Mouse (Mus musculus) midbrain, embryonic 16.5 days (tissue): ENCODE results near the gene Thap11. TPM values are rescaled to one million over a fixed set of nuclear protein-coding genes. Genes with fewer than 3 reads are reported as not detected.

Source experiments
- ATAC-seq: fragments of 200-750 bp; cut with Nextera tagmentation; 2 replicates; pipeline ENCODE4 v1.8.0; 2017; ENCODE audit warnings: moderate TSS enrichment
- H3K27ac ChIP-seq: fragments of 300-500 bp; sonication (generic); 2 replicates; pipeline ENCODE4 v1.5.1; 2014; ENCODE audit warnings: mild to moderate bottlenecking, low read length, mixed read lengths
- H3K27me3 ChIP-seq: fragments of 300-500 bp; sonication (generic); 2 replicates; pipeline ENCODE4 v1.6.1; 2014; ENCODE audit warnings: low read depth, low read length, mixed read lengths; ENCODE audit not compliant: control insufficient read depth, insufficient read depth
- H3K36me3 ChIP-seq: fragments of 300-500 bp; sonication (generic); 2 replicates; pipeline ENCODE4 v1.6.1; 2014; ENCODE audit warnings: mild to moderate bottlenecking, low read length, moderate library complexity, mixed read lengths; ENCODE audit not compliant: control insufficient read depth, insufficient read depth
- H3K4me1 ChIP-seq: fragments of 300-500 bp; sonication (generic); 2 replicates; pipeline ENCODE4 v1.6.1; 2014; ENCODE audit warnings: mild to moderate bottlenecking, low read length, mixed read lengths; ENCODE audit not compliant: control insufficient read depth, insufficient read depth
- H3K4me2 ChIP-seq: fragments of 300-500 bp; sonication (generic); 2 replicates; pipeline ENCODE4 v1.6.1; 2014; ENCODE audit warnings: mild to moderate bottlenecking, low read length, mixed read lengths
- H3K4me3 ChIP-seq: fragments of 300-500 bp; sonication (generic); 2 replicates; pipeline ENCODE4 v1.5.1; 2014; ENCODE audit warnings: low read depth, mild to moderate bottlenecking, low read length, moderate library complexity, mixed read lengths
- H3K9ac ChIP-seq: fragments of 300-500 bp; sonication (generic); 2 replicates; pipeline ENCODE4 v1.6.1; 2014; ENCODE audit warnings: low read depth, low read length, mixed read lengths
- H3K9me3 ChIP-seq: fragments of 300-500 bp; sonication (generic); replicated peaks from 2 replicates; pipeline ENCODE4 v1.6.1; 2014; ENCODE audit warnings: mild to moderate bottlenecking, low read length, mixed read lengths; ENCODE audit not compliant: control insufficient read depth, poor library complexity, severe bottlenecking
- WGBS: fragments of 180-500 bp; shearing (Covaris S2); extraction: QIAGEN DNeasy Blood & Tissue Kit; methylation state at CpG from one replicate; pipeline ENCODE4 v1.1.7; 2014; 5-methylcytosine and 5-hydroxymethylcytosine counted together
- polyA plus RNA-seq: library from polyadenylated mRNA; unstranded; fragments of >200 nt; fragmentation: Nextera tagmentation; extraction: Ambion mirVana; gene quantifications from 2 replicates; pipeline ENCODE4 v1.2.1, GENCODE M21; 2015

The Thap11 gene
- polyA plus RNA-seq, 1 experiment from 2014 or later, result 50.6 TPM

DNA sequence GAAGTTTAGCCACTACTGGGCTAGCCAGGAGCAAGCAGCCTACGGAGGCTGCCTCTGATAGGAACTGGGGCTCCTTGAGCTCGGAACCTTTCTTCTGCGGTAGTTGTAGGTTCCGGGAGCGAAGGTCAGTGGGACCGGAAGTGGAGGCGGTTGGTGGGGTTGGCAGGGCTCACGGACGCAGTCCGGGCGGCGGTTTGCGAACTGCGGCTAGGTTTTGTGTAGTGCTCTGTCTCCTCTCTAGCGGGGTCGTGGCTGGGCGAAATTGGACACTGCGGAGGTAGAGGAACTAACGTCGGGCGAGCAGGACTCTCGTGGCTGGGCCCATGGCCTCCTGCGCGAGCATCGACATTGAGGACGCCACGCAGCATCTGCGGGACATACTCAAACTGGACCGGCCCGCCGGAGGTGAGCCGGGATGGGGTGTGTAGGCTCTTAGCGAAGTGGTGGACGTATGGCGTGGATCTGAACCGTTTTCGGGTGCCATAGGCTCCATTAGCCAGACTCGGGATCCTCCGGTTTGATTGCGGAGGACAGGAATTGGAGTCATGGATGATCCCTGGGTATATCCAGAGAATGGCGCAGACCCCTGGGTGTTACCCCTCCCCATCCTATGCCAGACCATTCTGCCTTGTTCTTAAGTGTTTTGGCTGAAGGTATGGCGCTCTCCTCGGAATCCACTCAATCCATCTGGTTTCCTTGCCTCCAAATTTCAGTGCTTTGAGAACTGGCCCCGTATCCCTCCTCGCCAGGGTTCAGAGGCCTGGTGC lies 26.0 kb downstream of the Thap11 start, which contains the start of gene Edc4:
Gene Edc4, plus strand, starts transcription at position 128 of the 767 bp plus-strand sequence.
- peak within 1 kb of the TSS; percentile 75 for H3K4me2 ChIP-seq
- H3K9me3 ChIP-seq, result no peaks in the 10 kb centered on the region
- ATAC-seq, result peak; percentile 84
- peaks cover 29% of the 10 kb centered on the region for H3K4me1 ChIP-seq
- H3K27ac ChIP-seq, result peak within 1 kb of the TSS; percentile 53
- peak within 1 kb of the TSS; percentile 86 for H3K9ac ChIP-seq
- WGBS, result under 1% methylated on average over 45 of the region's 45 CpGs
- peak within 1 kb of the TSS; percentile 76 for H3K4me3 ChIP-seq
- H3K27me3 ChIP-seq, result no peaks in the 10 kb centered on the region
- H3K36me3 ChIP-seq, result peaks cover 27% of the 10 kb centered on the region

- H3K36me3 ChIP-seq, result peaks cover 60% of the 10 kb centered on the region
- peaks cover 5% of the 10 kb centered on the region; the same call in 1 of the 2 replicates for H3K4me1 ChIP-seq
- no peak overlapping the region for H3K4me3 ChIP-seq
- no peak overlapping the region for H3K4me2 ChIP-seq
- no peak for ATAC-seq
- no peak overlapping the region for H3K9ac ChIP-seq
- no peaks in the 10 kb centered on the region for H3K27me3 ChIP-seq
- WGBS, result 95% methylated on average over 12 of the region's 12 CpGs
- no peak overlapping the region for H3K27ac ChIP-seq
- H3K9me3 ChIP-seq, result no peaks in the 10 kb centered on the region
These were observed 35.0 kb downstream of the Thap11 start for GRCm38 (mm10) chr8:105889756-105890465.

- peaks cover 5% of the 10 kb centered on the region; the same call in 1 of the 2 replicates for H3K4me1 ChIP-seq
- no peaks in the 10 kb centered on the region for H3K27me3 ChIP-seq
- no peak overlapping the region for H3K9ac ChIP-seq
- no peaks in the 10 kb centered on the region for H3K9me3 ChIP-seq
- no peak overlapping the region for H3K4me2 ChIP-seq
- peaks cover 53% of the 10 kb centered on the region for H3K36me3 ChIP-seq
- no peak for ATAC-seq
- 93% methylated on average over 6 of the region's 6 CpGs for WGBS
- H3K27ac ChIP-seq, result no peak overlapping the region
- H3K4me3 ChIP-seq, result no peak overlapping the region
These were observed 35.9 kb downstream of the Thap11 start for GRCm38 (mm10) chr8:105890870-105891269.

DNA sequence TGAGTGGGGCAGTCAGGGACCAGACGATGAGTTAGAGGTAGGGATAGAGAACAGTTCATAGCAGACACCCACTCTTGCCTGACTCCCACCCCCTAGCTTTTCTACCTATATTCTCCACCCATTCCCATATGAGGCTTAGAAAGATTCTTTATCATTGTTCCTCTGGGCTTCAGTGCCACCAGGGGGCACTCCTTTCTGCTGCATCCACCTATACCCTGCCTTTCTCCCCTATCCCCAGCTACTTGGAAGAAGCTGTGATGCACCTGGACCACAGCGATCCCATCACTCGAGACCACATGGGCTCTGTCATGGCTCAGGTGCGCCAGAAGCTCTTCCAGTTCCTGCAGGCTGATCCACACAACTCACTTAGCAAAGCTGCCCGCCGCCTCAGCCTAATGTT lies 37.5 kb downstream of the Thap11 start:
- ATAC-seq, result no peak
- Histone ChIP-seq H3K9me3 (no peaks in the 10 kb centered on the region), H3K4me2 (no peak overlapping the region), H3K4me3 (no peak overlapping the region), H3K4me1 (peaks cover 5% of the 10 kb centered on the region; the same call in 1 of the 2 replicates), H3K36me3 (peaks cover 39% of the 10 kb centered on the region), H3K27me3 (no peaks in the 10 kb centered on the region), H3K9ac (no peak overlapping the region), H3K27ac (no peak overlapping the region)
- 87% methylated on average over 6 of the region's 6 CpGs for WGBS

- Histone ChIP-seq H3K27ac (0 out of 2 replicates have a peak within 1 kb of the TSS, but pooled peaks have one; percentile 8), H3K9ac (0 out of 2 replicates have a peak within 1 kb of the TSS, but pooled peaks have one; percentile 20), H3K4me3 (no peak within 1 kb of the TSS), H3K4me1 (peaks cover 5% of the 10 kb centered on the region; the same call in 1 of the 2 replicates), H3K36me3 (peaks cover 35% of the 10 kb centered on the region), H3K9me3 (no peaks in the 10 kb centered on the region), H3K27me3 (no peaks in the 10 kb centered on the region), H3K4me2 (peak within 1 kb of the TSS; percentile 23; the same call in 1 of the 2 replicates)
- 5% methylated on average over 11 of the region's 11 CpGs for WGBS
- peak; percentile 74 for ATAC-seq
These were observed 38.4 kb downstream of the Thap11 start, which contains the start of gene Nrn1l for GRCm38 (mm10) chr8:105893339-105893738. TSS of gene Nrn1l (plus strand) at chr8:105893567.

DNA sequence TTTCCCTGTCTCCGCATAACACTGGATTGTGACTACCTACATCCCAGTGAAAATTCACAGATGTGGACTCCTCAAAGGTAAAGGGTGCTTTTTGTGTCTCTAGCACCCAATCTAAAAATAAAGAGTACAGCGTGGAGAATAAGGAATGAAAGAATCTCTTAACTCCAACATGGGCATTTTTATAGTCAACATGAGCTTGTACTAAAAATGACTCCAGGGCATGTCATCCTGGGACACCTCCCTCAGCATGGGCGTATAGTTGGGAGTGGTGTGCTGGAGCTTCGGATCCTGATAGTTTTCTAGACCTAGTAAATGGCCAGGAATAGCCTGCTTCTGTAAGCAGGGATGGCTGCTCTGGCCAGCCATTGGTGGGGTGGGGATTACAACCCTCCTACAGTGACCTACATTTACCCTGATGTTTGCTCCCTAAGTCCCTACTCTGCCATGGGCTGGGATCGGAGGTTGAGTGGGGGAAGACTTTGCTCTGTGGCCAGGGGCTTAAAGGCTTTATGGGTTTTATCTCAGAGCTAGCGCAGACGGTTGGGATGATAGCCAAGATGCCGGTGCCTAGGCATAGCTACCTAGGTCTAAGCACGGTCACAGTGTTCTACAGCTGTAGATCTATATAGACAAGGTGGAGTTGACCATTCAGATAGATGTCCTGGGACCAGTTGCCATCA lies 43.0 kb downstream of the Thap11 start:
- ATAC-seq, result no peak
- Histone ChIP-seq H3K4me1 (peaks cover 15% of the 10 kb centered on the region), H3K27me3 (no peaks in the 10 kb centered on the region), H3K9ac (no peak overlapping the region), H3K9me3 (no peaks in the 10 kb centered on the region), H3K27ac (no peak overlapping the region), H3K36me3 (peaks cover under 1% of the 10 kb centered on the region; the same call in 1 of the 2 replicates), H3K4me3 (no peak overlapping the region), H3K4me2 (no peak overlapping the region)
- WGBS, result 80% methylated on average over 9 of the region's 9 CpGs

GRCm38 (mm10) chr8:105900180-105900940 lies 45.4 kb downstream of the Thap11 start, which contains the start of gene Pskh1:
TSS of gene Pskh1 (plus strand) at chr8:105900441.
- Histone ChIP-seq H3K36me3 (no peaks in the 10 kb centered on the region), H3K27ac (peak within 1 kb of the TSS; percentile 86), H3K4me2 (peak within 1 kb of the TSS; percentile 86), H3K4me1 (peaks cover 10% of the 10 kb centered on the region), H3K9me3 (no peaks in the 10 kb centered on the region), H3K9ac (peak within 1 kb of the TSS; percentile 94), H3K4me3 (peak within 1 kb of the TSS; percentile 80), H3K27me3 (no peaks in the 10 kb centered on the region)
- WGBS, result under 1% methylated on average over 66 of the region's 68 CpGs
- ATAC-seq, result peak; percentile 91

GRCm38 (mm10) chr8:105900941-105901616 lies 46.1 kb downstream of the Thap11 start:
- peak overlapping the region; percentile 86 for H3K4me2 ChIP-seq
- 37% methylated on average over 16 of the region's 16 CpGs for WGBS
- H3K4me3 ChIP-seq, result peak overlapping the region; percentile 80
- H3K27ac ChIP-seq, result peak overlapping the region; percentile 86
- ATAC-seq, result peak; percentile 19
- H3K9me3 ChIP-seq, result no peaks in the 10 kb centered on the region
- no peaks in the 10 kb centered on the region for H3K36me3 ChIP-seq
- no peaks in the 10 kb centered on the region for H3K27me3 ChIP-seq
- H3K9ac ChIP-seq, result peak overlapping the region; percentile 94
- peaks cover 10% of the 10 kb centered on the region for H3K4me1 ChIP-seq
